Mouse (Mus musculus): ENCODE measurements around the gene 6430548M08Rik.

DNA sequence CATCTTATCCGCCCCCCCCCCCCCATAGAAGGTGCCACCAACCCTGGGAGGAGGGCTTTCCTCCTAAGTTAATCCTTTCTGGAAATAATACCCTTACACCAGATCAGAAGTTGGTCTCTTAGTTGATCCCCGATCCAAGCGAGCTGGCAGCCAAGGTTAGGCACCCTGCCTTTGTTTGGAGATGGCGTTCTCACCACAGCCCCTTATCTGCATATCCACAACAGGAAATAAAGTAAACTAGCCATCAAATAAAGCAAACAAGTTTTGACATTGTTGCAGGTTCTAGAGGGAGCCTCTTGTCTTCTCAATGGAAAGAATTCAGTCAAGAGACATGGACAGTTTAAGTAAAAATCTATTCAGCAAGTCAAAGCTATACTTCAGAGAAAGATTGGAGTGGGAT is 2.6 kb upstream of the 6430548M08Rik start:
- TF ChIP-seq POLR2A (IDR thresholded peaks at IDR 0.05; ENCODE audit: extremely low read depth, insufficient read depth, low read length) (no peak), CTCF (IDR thresholded peaks at IDR 0.05; ENCODE audit: low read depth, low read length) (no peak)
